Mouse (Mus musculus) left cerebral cortex, adult 11 months (tissue): ENCODE results near the gene Ssmem1.

Experiments
- DNase-seq: peaks from one replicate; pipeline ENCODE4 v3.0.0; 2022; ENCODE audit warnings: low spot score

The Ssmem1 gene

DNA sequence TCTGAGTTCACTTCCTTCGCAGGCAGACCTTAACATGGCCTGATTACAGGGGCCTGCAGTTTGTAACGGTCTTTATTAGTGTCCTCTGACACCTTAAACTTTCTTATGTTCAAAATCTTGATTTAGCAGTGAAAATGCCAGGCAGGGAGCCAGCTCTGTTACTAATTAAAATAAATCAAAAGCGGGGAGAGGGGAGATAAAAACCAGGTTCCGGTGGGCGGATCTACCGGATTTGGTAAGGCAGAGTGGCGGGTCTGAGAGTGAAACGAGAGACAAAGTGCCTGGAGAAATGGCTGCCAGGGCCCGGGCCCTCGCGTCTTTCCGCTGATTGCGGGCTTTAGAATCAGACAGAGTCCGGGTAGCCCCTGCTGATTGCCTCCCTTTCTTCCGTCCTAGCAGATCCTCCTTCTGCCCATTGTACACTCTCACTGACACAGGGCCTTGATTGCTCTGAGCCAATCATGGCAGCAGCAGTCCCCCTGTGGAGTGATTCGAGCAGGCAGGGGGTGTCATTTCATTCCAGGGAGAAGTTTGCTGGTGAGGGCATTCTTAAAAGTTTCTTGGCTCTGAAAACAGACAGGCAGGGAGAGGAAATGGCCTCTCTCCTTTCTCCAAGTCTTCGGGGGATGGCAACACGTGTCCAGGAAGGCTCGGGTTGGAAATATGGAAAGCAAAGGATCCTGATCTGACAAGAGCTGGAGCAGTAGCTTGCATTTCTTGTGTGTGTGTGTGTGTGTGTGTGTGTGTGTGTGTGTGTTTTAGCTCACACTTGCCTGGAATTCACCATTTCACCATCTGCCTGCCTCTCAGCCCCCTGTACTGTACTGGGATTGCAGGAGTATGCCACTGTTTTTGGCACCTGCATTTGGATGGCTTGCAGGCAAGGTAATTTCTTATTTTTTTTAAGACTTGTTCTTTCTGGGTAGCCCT, 17.2 kb downstream of the Ssmem1 start:
- no peak for DNase-seq

DNA sequence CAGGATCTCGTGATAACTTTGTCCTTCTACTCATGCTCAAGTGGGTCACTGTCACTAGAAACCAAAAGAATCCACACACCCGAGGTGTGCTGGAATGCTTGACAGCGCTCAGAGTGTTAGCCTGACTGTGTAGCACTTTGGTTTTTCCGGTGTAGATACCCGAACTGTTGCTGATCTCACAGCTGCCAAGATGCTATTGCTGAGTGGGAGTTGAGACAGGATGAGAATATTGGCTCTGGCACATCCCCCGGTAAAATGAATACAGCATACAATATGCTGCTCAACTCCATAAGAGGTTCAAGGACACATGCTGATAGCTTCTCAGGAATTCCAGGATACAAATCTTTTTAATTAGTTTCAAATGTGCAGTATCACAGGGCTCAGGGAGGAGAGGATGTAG, 19.2 kb downstream of the Ssmem1 start:
- DNase-seq: no peak

DNA sequence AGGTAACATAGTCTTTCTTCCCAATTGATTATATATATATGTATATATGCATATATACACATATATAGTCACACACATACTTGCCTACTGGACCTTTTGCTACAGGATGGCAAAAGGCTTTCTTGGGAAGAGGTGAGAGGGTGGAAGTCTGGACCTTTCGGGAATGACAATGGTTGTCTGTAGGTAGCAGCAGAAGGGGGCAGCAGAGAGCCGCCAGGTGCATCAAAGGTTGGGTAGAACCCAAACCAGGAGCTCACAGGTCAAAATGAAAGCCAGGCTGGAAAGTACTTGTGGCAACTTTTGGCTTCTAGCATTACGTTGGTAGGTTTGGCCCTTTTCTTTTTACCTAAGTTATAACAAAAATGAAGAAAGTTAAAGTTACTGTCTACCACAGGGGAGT, 25.7 kb downstream of the Ssmem1 start:
- no peak for DNase-seq

DNA sequence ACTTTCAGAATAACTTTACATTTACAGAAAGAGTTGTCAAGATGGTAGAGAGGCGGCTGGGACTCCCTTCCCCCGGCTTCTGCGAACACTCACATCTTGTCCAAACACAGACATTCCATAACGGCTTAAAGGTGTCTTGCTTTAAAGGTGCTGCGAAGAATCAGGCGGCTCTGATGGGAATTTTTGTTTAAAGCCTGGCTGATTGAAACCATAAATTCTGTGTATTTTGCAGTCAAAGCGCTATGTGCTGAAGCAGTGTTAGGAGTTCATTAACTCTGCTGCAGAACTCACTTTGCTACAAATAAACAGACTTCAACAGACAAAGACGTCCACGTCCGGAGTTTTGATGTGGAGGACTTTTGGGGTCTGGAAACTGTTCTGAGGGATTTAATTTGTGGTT, 28.6 kb downstream of the Ssmem1 start:
- no peak for DNase-seq

DNA sequence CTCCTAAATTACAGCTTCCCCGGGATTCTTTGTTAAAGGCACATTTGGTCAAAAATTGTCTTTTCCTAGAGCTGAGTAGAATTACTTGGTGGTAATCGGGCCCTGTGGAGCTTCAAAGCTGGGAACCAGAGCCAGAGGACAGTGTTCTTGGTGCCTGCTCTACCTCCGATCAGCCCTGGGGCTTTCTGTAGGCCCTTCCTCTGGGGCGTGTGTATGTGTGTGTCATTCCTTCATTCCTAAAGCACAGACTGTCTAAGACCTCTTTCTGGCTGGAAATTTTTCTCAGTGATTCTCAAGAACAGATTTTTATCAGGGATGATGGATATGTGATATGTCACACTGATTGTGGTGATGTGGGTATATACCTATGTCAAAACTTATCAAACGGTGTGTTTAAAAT, 29.2 kb downstream of the Ssmem1 start:
- no peak for DNase-seq

DNA sequence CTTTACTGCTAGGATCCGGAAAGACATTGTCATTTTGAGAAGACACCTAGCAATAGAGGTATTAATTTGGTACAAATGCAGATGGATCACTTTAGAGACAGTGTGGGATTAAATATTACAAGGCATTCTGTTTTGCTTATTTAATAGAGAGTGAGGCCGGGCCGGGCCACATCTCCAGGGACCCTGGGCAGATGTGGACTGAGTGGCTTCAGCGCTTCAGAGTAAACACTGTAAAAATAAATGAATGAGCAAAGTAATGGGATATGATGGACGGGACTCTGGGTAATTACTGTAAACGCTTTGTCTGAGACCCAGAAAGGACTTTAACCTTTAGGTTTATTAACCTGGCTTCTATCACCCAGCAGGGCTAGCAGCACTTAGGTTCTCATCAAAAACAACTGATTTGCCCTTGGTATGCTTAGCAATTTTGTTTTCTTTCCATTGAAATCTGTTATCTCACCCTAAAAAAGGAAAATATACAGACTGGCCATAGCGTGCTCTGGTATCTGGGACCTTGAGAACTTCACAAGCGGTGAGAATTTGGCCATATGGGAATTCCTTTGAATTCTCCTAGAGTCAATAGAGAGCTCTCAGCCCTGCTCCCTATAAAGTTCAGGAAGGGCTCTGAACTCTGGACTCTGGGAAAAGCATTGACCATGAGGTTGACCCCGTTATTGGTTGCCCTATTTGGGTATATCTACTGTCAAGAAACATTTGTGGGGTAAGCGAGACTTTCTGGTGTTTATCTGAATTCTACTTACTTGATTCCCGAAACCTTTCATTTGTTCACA, 31.6 kb downstream of the Ssmem1 start, which contains the start of gene Cpa2:
Gene Cpa2 (plus strand): TSS at position 574 of the 791 bp plus-strand sequence.
- DNase-seq: no peak

DNA sequence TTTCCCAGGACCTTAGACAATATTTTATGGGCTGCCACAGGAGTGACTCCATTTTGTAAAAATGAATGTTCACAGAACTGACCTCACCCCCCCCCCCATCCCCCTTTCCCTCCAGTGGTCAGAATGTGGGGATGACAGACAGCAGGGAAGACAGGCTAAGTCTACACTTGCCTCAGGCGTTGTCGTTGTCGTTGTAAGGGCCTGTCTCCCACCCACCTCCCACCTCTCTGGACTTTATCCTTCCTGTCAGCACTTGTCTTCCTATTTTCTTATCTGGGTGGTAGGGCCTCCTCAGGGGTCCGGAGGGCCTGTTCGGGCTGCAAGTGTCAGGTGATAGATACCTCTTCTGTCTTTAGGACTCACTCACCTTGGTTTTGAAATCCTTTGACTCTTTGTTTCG, 32.6 kb downstream of the Ssmem1 start:
- no peak for DNase-seq

DNA sequence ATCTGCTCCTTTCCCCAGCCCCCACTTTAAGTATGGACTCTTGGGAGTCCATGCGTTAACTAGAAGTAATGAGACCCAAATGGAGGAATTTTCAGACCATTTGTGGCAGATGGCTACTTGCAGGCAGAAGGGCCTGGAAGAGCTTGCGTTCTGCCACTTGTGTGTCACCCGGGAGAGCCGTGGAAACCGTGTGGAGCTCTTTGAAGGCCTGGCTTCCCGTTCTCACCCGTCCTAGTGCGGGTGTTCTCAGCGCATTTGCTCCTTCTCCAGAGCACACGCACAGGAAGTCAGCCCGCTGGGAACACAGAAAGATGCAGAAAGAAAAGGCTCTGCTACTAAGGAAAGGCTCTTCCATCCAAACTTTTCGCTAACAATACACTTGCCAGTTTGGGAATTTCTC, 33.4 kb downstream of the Ssmem1 start:
- DNase-seq: no peak

DNA sequence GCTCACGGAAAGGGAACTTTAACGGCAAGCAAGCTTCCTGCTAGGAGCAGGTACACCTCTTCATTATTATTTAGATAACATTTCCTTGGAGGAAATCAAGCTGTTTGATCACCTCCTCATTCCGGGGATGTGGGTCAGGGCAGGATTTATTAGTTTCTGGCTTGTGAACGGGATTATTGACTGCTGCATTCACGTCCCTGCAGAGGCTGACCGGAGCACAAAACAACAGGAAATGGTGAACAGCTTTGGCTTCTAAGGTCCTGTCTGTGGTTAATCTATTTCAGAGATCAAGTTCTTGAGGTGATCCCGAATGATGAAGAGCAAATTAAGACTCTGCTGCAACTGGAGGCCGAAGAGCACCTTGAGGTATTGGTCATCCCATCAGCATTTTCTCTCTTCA, 34.2 kb downstream of the Ssmem1 start:
- no peak for DNase-seq

DNA sequence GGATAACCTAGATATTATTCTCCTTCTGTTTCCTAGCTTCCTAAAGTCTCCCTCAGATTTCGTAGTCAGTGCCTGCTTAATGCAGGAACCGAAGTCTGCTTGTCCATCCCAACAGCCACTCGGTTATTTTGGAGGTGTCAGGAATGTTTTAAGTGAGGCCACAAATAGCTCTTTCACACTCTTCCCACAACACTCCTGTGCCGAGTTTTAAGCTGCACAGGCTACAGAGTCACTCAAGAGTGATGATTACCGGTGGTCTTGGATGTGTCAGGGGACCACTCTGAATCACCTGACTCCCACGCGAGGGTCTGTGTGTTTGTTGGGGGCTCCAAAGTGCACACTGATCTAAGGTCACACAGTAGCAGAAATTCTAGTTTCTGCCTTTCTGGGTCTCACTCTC, 36.0 kb downstream of the Ssmem1 start:
- DNase-seq: no peak

DNA sequence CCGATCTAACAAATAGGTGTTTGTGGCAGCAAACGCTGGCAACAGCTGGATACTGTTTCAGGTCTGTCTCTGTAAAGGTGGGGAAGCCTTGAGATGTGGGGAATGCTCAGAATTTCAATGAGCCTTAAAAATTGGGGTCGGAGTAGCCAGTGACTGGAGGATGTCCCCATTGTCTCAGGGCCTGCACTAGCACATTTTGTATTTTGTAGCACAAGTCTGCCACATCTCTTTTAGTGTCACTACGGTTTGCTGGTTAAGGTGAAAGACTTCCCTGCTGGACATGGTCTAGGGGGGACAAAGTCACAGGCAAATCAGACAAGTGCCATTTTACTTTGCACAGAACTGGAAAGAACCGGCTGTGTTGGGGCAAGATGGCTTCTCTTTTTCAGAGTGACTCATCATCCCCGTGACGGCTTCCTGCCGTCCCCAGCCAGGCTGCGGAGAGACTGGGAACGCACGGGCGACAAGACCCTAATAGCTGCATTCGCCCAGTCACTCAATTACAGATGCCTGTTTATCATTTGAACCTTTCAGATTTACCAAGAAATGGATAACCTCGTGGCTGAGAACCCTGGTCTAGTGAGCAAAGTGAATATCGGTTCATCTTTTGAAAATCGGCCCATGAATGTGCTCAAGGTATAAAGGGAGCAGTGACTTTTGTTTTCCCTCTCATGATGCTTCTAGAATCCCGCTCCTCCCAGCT, 37.1 kb downstream of the Ssmem1 start:
- no peak for DNase-seq

DNA sequence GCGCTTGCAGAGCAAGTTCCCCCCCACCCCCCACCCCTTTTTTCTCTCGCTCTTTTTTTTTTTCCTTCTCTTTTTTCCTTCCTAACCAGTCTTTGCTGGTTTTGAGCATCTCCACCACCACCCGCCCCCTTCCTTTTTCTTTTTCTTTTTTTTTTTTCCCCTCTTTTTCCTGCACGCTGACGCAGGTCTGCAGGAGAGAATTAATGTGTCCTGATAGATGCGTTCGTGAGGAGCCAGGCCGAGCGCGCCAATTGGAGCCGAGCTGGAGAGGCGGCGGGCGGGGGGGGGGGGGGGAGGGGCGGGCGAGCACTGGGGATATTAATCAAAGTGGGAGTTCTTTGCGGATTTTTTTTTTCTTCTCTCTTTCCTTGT, 37.6 kb downstream of the Ssmem1 start:
- DNase-seq: no peak

DNA sequence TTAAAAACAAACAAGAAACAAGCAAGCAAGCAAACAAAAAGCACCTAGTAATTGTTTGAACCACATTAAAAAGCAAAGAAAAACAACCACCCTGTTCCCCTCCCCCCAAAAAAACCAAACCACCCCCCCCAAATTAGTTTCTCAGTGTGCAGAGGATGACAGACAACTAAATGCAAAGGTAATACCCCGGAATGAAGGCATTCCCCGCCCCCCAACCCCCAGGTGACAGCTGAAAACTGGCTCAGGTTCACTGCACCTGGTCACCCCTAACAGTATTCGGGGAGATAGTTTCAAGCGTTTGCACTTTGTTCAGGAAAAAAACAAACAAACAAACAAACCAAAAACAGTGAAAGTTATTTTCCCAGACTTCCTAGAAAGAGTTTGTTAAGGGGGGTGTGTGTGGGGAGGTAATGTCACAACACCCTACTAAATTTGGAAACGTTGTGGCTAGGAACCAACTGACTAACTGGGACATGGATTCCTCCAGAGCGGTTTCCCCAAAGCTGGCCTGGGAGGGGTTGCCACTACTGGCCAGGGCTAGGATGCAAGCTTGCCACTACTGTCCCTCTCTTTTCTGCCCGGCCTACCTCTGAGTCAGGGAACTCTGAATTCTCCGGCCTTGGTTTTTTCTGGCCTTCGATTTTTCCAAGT, 38.1 kb downstream of the Ssmem1 start:
- no peak for DNase-seq

DNA sequence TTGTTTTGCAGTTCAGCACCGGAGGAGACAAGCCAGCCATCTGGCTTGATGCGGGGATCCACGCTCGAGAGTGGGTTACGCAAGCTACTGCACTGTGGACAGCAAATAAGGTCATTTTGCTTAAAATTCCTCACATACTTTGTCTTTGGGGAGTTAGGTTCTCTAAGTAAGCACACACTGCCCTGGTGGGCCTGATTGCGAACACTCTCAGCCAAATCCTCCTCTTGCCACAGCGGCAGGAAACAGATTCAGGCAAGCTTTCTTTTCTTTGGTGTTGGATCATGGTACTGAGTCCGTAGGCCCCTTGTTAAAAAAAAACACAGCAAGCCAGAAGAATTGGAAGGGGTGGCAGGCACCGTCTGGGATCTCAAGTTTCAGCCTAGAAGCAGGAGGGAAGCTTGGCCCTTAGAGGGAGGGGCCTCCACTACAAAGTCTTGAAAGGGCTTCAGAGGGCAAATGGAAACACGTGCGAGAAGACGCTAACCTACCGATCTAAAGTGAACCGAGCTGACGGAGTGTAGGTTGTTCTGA, 39.6 kb downstream of the Ssmem1 start:
- no peak for DNase-seq

DNA sequence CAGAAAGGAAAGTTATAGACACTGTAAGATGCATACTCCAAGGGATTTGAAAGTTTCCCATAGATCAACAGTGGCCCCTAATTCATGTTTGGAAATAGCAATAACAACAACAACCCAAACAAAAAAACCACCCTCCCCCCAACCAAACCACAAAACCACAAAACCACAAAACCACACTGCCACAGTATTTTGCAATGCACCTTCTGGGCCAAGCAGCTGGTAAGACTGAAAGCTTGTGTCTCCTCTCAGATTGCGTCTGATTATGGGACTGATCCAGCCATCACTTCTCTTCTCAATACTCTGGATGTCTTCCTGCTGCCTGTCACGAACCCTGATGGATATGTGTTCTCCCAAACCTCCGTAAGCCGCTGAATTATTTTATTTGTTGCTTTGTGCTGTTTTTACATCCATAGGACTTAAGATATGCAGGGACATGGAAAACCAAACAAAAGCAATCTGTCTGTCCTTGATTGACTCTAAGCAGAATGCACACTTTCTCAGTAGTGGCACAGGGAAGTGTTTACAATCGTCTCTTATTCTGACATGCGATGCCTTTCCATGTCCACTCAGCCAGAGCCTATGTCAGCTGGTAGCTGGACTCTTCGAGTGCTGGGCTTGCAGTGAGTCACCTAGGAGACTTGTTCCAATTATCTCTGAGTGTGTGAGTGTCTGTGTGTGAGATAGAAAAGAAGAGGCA, 41.0 kb downstream of the Ssmem1 start:
- no peak for DNase-seq

DNA sequence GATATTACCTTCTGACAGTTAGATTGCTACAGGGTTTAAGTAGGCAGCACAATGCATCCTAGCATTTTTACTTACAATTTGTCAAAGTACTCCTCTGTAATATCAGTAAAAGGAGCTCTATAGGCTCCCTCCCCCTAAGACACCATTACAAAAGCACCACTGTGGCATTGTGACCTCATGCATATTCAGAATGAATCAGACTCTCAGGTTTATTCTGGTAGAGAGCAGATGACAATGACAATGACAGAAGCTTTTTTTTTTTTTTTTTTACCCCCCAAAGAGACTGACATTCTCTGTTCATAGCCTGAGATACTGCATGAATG, 41.5 kb downstream of the Ssmem1 start:
- DNase-seq: no peak

DNA sequence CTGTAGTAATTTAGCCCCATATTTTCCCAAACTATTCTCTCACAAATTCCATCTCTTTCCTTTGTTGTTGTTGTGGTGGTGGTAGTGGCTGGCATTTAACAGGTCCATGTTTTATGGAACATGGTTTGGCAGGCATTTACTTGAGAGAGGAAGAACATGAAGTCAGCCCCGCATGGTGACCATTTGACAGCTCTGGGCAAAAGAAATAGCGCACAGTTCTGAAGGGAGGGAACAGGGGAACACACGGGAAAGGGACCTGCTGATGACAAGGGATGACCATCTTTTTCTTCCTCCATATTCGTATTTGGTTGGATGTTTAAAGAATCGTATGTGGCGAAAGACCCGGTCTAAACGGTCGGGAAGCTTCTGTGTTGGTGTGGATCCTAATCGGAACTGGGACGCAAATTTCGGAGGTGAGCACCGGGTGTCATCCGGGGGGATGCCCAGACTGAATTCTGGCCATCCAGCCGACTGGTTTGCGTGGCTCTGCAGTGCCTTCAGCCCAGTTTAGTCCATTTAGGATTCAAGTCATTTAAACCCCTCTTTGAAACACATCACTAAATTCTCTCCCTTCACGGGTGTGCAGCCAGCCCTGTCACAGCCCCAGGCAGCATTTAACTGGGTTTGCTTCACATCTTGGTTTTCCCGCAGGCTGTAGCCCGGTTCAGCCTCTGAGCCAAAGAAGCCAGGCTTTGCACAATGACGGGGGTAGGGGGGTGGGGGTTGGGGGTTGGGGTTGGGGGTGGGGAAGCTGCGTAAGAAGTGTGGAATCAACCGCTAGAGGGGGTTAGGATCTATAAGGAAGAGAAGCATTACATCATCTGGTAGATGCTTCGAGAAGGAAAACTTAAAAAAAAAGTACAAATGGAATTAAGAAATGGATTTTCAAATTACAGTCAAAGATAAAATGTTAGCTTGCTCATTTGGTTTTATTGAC, 42.3 kb downstream of the Ssmem1 start:
- DNase-seq: no peak

DNA sequence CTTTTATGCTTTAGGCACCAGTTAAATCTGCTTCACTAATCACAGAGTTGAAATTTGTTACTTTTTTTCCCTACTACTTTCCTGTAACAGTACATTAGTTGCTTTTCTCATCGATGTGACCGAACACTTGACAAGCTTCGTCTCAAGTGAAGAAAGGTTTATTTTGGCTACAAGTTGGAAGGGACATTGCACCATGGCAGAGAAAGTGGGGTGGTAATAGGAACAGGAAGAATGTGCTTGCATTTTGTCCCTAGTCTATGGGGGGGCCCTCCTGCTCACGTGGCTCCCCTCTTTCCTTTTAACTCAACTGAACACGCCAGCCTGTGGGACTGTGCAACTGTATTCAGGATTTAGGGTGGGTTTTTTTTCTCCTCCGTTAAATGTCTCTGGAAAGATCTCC, 43.0 kb downstream of the Ssmem1 start:
- DNase-seq: no peak

DNA sequence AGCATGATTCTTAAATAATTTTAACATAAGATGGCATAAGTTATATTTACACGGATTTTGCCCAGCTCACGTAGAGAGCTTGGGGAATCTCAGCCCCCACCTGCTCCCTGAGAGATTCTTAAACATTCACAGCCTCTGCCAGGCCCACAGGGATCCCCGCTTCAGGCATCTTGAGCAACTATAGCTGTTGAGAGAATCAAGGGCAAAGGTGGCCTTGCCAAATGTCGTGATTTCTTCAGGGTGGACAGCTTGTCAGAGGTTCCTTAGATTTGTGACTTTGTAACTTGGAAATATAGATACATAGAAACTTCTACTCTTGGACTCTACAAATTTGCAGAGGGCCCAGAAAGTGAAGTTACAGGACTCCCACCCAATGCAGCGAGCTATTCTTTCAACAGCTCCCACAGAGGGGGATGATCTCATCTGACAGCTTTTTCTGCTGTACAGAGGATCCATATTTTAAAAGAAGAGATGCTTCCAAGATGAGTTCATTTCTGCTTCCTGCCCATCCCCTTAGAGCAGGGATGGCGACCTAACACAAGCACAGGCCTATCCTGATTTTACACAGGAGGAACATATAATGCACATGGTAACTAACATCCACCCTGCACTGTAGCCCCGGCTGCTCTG, 43.8 kb downstream of the Ssmem1 start:
- DNase-seq: no peak

DNA sequence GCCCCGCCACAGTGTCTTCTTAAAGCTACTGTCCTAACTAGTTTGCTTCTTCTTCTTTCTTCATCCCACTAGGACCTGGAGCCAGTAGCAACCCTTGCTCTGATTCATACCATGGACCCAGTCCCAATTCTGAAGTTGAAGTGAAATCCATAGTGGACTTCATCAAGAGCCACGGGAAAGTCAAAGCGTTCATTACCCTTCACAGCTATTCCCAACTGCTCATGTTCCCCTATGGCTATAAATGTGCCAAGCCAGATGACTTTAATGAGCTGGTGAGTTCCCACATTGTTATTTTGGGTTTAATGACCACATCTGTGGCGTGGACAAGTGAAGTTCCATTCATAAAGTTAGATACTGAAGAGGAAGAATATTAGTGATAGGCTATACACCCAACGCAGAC, 44.4 kb downstream of the Ssmem1 start:
- DNase-seq: no peak
